Mouse (Mus musculus): Measurements from ENCODE around the gene Ncoa1.

The Ncoa1 gene

DNA sequence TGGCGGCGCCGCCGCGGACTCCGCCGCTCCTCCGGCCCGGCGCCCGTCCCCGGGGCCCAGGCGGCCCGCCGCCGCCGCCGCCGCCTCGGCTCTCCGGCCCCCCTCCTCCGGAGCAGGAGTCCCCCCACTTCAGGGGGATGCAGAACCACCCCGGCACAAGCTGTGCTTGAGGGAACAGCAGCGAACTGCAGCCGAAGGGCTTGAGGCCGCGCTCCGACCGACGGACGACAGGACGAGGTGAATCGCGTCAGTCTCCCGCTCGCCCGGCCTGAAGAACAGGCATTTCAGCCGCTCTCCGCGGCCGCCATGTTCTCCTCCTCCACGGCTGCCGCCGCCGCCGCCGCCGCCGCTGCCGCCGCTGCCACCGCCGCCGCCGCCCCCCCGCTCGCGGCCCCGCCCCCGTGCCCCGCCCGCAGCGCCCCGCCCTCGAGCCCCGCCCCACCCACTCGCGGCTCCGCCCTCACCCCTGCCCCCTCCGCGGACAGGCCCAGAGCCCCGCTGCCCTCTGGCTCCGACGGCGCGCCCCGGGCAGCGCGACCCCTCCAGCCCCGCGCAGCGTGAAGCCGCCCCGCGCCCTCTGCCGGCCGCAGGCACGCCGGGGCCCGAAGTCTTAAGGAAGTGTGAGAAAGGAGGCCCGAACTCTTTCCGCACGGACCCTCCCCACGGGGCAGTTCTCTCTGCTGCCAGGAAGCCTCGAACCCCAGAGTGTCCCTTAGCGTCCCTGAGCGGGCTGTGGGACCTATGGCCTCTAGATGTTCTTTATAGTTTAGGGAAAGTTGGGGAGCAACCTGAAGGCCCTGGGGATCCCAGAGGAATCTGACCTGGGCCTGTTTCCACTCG, at the start of gene Ncoa1:
TSS of gene Ncoa1 (minus strand) at position 351 of the 840 bp plus-strand sequence.
- DNase-seq = peak; percentile 79

DNA sequence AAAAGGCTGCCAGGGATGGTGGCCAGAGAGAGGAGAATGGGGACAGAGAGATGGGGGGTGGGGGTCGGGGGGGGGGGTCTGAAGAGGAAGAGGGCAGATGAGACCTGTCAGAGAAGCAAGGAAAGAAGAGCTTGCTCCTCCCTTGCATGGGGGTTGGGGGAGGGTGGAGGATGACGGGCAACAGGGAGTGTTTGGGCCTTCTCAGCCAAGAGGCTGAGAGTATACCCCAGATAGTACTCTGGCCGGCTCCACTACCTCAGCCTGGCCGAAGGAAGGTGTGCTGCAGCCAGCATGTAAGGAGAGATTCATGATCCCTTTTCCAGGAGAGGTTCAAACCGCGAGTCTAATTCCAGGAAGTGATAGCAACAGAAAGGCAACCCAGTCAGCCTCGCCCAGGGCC, 47.6 kb upstream of the Ncoa1 start:
- no peak for DNase-seq

- DNase-seq = no peak
These were observed 46.8 kb upstream of the Ncoa1 start for GRCm38 (mm10) chr12:4523688-4524298.

- DNase-seq = peak; percentile 11
These were observed 46.2 kb upstream of the Ncoa1 start for GRCm38 (mm10) chr12:4523208-4523607.

- peak; percentile 11 for DNase-seq
These were observed 42.0 kb upstream of the Ncoa1 start for GRCm38 (mm10) chr12:4518957-4519356.

DNA sequence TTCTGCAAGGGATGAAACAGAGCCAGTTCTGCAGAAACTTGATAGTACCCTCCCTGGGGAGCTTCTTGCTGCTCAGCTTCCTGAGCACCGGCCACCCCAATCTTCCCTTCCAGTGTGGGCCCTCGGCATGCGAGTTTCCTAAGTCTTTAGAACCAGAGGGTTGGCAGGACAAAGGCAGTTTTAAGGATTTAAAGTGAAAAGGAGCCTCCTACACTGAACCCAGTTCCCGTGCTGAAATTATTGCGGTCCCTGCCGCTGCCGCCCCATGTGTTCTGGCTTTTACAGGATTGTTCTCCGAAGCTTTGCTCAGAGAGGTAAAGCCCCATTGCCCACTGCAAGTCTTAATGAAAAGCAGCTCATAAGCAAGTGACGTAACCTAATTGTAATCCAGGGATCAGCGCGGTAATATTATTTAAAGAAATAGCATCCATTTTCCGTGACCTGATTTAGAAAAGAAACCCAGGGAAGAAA, 32.6 kb upstream of the Ncoa1 start:
- peak; percentile 16 for DNase-seq

- DNase-seq = no peak
These were observed 31.2 kb upstream of the Ncoa1 start for GRCm38 (mm10) chr12:4508182-4508581.

DNA sequence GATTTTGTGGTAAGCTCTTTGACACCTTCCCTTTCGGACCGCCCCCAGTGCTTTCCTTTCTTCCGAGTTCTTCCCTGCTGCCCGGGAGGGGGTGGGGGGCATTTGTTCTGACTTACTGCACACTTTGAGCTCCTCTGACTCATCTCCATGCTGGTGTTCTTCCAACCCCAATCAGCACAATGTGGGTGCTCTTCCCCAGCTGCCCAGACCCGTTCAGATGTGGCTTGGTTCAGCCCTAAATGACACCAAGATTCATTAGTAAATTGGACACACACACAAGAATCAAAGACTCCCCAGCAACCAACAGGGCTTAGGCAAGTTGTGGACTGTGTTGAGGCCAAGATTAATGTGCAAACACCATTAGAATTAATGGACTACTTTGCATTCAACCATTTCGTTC, 30.5 kb upstream of the Ncoa1 start:
- no peak for DNase-seq

DNA sequence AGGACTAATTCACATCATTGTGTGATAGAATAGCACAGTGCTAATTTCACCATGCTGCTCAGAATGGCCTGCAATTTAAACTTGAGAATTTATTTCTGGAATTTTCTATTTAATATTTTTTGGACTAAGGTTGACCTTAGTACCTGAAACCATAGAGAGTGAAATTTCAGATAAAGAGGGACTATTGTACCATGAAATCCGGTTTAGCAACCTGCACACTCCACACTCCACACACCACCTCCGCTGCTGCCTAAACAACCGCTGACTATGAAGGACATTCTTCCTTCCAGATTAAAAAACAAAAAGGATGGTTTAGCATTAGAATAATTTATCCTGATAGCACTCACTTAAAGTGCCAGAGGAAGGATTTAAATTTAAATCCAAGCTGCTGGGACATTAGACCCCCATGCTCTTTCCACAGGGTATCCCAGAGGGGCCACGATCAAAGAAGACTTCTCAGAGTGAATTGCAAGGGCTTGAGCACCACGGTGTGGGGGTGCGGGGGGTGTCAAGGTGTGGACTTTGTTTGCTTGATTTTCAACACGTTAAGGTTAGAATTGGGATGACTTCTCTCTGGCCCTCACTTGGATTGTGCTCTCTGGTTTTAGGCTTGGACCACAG, 29.9 kb upstream of the Ncoa1 start:
- no peak for DNase-seq

DNA sequence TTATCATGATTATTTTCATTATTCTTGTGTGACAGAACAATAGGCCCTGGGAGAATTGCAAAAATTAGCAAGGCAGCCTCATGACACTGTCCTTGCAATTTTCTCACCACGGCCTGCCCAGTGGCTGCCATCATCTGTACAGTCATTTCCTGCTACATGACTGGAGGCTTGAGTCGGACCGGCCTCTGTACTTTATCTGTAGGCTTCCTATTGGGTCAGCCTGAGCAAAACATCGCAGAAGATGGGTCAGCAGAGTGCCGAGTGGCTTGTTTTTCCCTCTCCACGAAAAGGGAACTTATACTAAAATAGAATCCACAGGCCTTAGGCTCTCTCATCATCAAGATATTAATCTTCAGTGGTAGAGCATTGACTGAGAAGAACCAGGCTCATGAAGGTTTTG, 28.3 kb upstream of the Ncoa1 start:
- no peak for DNase-seq

DNA sequence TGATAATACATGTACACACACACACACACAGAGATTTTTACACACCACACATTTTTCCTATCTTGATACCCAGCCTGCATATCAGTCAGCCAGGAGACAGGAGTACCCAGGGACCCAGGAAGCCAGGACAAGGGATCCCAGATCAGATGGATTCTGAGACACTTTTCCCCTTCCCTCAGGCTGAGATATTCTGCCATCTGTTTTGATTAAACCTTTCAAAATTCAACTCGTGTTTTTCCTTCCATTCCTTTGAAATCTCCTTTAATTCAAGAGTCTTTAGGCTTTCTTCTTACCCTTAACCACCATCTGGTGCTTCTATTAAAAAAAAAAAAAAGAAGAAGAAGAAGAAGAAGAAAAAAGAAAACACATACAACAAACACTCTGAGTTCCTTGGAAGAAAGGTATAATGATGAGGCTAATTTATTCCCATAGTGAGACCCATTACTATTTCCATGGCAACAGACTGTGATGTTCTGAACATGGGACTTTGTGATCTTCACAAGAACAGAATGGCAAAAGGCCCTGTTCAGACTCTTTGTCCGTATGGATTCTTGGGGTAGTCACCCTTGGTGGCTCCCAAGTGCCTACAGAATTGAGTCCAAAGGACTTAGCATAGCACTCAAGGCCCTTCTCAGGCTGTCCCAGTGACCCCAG, 26.8 kb upstream of the Ncoa1 start:
- no peak for DNase-seq

DNA sequence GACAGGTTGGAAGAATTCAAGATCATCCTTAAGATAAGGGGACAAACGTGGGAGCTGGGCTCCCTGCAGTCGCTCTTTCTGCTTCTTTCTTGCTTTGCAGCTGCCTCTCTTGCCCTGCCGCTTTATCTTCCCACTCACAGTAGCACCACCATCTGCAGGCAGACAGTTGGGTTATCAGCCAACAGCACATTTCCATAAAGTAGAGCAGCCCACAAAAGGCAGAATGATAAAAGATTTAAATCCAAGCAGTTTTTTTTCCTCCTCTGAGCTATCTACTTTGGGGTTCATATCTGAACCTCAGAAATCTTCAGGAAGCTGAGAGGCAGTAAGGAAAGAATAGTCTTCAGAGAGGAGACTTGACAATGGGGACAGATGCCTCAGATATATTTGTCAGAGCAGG, 24.9 kb upstream of the Ncoa1 start:
- DNase-seq = no peak

- DNase-seq = no peak
These were observed 23.5 kb upstream of the Ncoa1 start for GRCm38 (mm10) chr12:4500516-4500915.

GRCm38 (mm10) chr12:4499651-4500175, 22.7 kb upstream of the Ncoa1 start:
- DNase-seq = no peak

DNA sequence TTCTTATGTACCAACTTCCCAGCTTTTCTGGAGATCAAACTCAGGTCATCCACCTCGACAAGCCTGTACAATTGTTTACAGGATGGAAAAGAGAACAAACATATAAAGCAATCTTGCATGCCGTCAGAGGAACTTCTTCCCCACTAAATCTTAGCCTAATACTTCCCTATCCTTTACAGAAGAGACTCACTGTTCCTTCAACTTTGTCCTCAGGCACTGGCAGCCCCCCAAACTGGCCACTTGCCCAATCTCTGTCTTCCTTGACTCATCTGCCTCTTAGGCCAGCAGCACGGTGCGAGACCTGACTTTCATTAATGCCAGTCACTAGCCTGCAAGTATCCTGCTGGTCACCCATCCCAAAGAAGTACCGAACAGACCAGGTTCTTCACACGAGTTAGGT, 11.4 kb upstream of the Ncoa1 start:
- DNase-seq = peak; percentile 84

GRCm38 (mm10) chr12:4483386-4483785, 6.4 kb upstream of the Ncoa1 start:
- DNase-seq = no peak

- DNase-seq = no peak
These were observed 4.7 kb upstream of the Ncoa1 start for GRCm38 (mm10) chr12:4481687-4482086.

DNA sequence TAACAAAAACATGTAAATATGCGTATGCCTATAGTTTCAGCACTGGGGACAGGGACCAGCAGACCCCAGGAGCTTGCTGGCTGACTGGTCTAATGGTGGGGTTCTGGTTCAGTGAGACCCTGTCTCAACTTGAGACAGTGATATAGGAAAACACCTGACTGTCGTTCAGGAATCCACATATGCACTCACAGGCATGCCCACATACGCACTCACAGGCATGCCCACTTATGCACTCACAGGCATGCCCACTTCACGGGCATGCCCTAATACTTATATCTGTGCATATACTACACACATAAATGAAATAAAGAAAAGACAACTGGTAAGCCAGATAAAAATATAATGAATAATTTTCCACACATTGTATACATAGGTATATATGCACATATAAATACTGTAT, 3.3 kb upstream of the Ncoa1 start:
- DNase-seq = no peak

DNA sequence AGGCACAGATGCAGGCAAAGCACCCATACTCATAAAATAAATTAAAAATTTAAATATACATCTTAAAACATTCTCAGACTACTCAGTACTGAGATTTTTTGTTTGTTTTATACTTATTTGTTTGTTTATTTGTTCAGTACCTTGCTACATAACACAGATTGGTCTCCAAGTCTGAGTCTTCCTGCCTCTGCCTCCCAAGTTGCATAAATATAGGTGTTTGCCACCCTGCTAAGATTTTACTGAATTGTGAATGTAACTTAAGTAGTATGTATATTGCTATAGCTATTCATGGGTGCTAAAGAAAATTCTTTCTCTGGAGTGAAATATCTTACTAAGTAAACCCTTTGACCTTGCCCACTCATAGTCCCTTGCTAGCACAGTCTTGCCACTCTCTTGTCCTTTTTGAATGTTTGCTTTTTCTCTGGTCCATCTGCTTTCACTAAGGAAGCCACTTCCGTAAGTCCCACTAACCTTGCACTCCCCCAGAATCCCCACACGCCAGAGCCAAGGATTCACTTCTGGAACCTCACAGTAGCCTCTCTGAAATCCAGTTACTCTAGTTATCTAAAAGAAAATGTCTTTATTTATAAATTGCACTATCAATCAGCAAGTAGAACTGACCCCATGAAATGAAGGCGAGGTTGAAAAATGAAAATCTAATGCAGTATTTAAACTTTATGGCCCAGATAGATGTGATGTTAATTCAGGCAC, 2.3 kb upstream of the Ncoa1 start:
- no peak for DNase-seq

DNA sequence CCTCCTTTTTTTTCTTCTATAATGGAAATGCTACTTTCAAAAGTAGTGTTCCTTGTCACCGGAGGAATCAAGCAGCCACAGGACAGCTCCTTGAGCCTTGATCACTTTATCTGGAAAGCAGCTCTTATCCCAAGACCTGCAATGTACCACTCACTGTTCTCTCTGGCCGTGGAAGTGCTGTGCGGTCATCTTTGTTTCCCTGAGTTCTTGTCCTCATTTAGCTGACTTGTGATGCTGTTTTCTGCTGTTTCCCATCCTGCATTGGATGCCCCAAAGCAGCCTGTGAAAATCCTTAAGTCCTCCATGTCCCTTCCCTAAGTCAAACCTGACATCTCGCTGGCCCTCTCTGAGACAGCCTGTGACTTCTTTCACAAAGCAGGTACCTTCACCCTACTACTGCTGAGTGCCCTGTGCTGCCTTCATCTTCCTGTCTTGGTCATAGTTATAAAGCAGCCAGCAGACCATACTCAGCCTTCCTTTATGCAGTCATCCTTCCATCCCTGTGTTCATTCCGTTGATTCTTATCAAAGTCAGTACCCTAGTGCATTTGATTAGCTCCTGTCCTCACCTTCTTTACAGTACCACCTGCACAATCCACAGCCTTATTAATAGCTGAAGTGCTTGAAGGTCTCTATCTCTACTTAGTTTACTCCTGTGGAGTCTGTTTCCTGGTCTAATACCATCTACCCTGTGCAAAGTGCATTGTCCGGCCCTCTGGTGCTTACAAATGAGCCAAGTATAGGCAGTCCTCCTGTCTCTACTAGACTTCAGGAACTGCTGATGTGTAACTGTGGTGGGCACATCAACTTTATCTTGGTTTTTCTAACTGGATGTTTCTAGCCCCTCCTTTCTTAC, 1.2 kb upstream of the Ncoa1 start:
- DNase-seq = no peak

- peak; percentile 66 for DNase-seq
These were observed 621 bp downstream of the Ncoa1 start for GRCm38 (mm10) chr12:4476291-4476831.
